Mouse (Mus musculus): ENCODE measurements at regions not wholly inside any gene's neighbourhood (a gene's known extent, or its start where the extent isn't known, plus 50 kb on each side); places are given as distances from the start of the nearest gene placed in this dataset.

DNA sequence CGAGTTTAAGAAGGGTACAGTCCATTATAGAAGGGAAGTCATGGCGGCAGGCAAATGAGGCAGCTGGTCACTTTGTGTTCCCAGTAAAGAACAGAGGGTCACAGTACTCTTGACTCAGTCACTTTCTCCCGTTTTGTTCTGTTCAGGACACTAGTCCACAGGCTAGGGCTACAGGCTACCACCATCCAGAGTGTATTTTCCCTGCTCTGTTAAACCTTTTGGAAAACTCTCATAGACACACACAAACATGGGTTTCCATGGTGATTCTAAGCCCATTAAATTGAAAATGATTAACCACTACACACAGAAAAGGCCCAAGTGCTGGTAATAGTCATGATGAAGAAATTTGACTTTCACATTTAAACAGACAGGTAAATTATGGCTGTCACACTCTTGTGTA lies 162.2 kb upstream of the Ndst3 start:
- DNase-seq (ENCODE audit: low spot score) (no peak), ATAC-seq (ENCODE audit: insufficient read depth, low read depth) (no peak)
- no peaks in the 10 kb centered on the region for H3K36me3 ChIP-seq (replicated peaks; ENCODE audit: control insufficient read depth, insufficient read depth, low read length)
- 66% methylated on average over 3 of the region's 3 CpGs for WGBS
- no peak for TF ChIP-seq EP300 (IDR thresholded peaks at IDR 0.05; ENCODE audit: low read depth)
- no peak for TF ChIP-seq CTCF (IDR thresholded peaks at IDR 0.05; ENCODE audit: low read depth)
- H3K9me3 ChIP-seq (replicated peaks; ENCODE audit: control insufficient read depth, low read length), result no peaks in the 10 kb centered on the region
- no peak overlapping the region for H3K4me3 ChIP-seq (ENCODE audit: low read depth, low read length)
- H3K27me3 ChIP-seq (ENCODE audit: control insufficient read depth, insufficient read depth, low read length), result no peaks in the 10 kb centered on the region
- no peak overlapping the region for H3K27ac ChIP-seq (ENCODE audit: low read depth)
- no peaks in the 10 kb centered on the region for H3K4me1 ChIP-seq (ENCODE audit: control insufficient read depth, insufficient read depth)
- H3K9ac ChIP-seq (replicated peaks; ENCODE audit: low read depth, low read length), result no peak overlapping the region
- no peak overlapping the region for H3K4me2 ChIP-seq (ENCODE audit: low read depth, low read length)

DNA sequence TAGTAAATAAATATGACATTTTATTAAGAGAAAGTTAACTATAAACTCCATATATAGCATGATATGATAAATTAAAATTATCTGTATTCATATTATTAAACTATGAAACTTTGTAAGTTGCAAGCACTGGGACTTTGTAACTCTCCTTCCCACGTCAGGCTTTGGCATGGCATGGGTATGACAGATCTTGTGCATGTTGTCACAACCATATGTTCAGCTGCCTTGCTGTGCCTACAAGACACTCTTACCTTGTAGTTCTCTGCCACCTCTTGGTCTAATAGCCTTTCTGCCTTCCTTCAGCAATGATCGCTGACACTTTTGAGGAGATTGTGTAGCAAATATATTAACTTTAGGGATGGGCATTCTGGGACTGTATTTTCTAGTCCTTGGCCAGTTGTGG lies 183.1 kb upstream of the Ndst3 start:
- TF ChIP-seq CTCF (IDR thresholded peaks at IDR 0.05; ENCODE audit: low read depth) (no peak), EP300 (IDR thresholded peaks at IDR 0.05; ENCODE audit: low read depth) (no peak)
- Histone ChIP-seq H3K36me3 (replicated peaks; ENCODE audit: control insufficient read depth, insufficient read depth, low read length) (no peaks in the 10 kb centered on the region), H3K4me1 (ENCODE audit: control insufficient read depth, insufficient read depth) (no peaks in the 10 kb centered on the region), H3K27me3 (ENCODE audit: control insufficient read depth, insufficient read depth, low read length) (no peaks in the 10 kb centered on the region), H3K27ac (ENCODE audit: low read depth) (no peak overlapping the region), H3K4me2 (ENCODE audit: low read depth, low read length) (no peak overlapping the region), H3K4me3 (ENCODE audit: low read depth, low read length) (no peak overlapping the region), H3K9ac (replicated peaks; ENCODE audit: low read depth, low read length) (no peak overlapping the region), H3K9me3 (replicated peaks; ENCODE audit: control insufficient read depth, low read length) (no peaks in the 10 kb centered on the region)
- ATAC-seq (ENCODE audit: insufficient read depth, low read depth) (no peak), DNase-seq (ENCODE audit: low spot score) (no peak)
- WGBS, result 86% methylated on average over 2 of the region's 2 CpGs

DNA sequence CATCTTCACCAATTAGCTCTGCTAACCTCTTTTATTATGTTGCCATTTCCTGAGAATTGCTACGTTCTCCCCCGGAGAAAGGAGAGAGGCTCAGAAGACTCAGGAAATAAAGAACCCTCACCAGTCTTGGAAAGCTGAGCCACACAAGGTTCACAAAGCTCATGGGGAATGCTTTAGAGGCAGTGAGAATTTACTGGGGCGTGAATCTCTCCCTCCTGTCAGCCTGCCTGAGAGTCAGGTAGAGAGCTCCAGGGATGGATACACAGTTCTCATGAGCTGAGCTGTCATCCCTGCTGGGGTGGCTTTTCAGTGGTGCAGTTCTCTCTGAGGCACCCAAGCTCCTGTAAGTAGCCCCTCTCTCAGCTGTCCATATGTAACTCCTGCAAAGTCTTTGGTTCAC lies 203.0 kb upstream of the Ndst3 start:
- Histone ChIP-seq H3K4me1 (ENCODE audit: control insufficient read depth, insufficient read depth) (no peaks in the 10 kb centered on the region), H3K27me3 (ENCODE audit: control insufficient read depth, insufficient read depth, low read length) (no peaks in the 10 kb centered on the region), H3K9me3 (replicated peaks; ENCODE audit: control insufficient read depth, low read length) (no peaks in the 10 kb centered on the region), H3K36me3 (replicated peaks; ENCODE audit: control insufficient read depth, insufficient read depth, low read length) (no peaks in the 10 kb centered on the region), H3K9ac (replicated peaks; ENCODE audit: low read depth, low read length) (no peak overlapping the region), H3K4me2 (ENCODE audit: low read depth, low read length) (no peak overlapping the region), H3K27ac (ENCODE audit: low read depth) (no peak overlapping the region), H3K4me3 (ENCODE audit: low read depth, low read length) (no peak overlapping the region)
- no peak for DNase-seq (ENCODE audit: low spot score)
- TF ChIP-seq CTCF (IDR thresholded peaks at IDR 0.05; ENCODE audit: low read depth) (no peak), EP300 (IDR thresholded peaks at IDR 0.05; ENCODE audit: low read depth) (no peak)
- ATAC-seq (ENCODE audit: insufficient read depth, low read depth), result no peak
- 47% methylated on average over 3 of the region's 3 CpGs for WGBS

DNA sequence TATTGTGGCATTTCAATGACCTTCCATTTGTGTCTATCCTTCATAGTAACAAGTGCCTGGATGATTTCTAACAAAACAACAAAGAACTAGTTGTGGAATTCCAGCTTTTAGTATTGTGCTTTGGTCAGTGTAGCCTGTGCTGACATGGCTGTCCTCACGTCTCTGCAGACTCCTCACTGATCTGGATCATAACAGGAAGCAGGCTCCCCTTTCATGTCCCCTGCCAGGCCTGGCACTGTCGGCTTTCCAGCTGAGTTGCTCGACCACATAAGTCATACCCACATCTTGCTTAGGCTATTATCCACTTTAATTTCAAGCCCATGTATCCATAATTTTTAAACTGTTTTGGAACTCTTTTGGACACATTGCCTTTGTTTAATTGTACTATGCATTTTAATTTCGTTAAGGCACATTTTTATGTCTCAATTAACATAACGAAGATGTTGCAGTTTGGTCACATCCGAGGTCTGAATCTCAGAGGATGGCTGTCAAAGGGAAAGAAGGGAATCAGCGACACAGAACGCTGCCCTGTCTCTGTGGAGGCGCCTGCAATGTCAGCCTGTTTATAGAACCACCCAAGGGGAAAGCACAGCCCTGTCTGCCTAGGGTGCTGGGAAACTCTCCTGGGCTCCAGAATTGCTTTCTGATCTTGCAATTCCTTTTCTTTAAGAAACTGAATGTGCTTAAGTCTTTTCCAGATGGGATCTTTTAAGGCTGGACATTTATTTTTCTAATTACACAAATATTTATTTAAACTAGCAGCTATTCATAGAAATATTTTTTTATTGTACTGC lies 215.5 kb upstream of the Ndst3 start:
- no peak overlapping the region for H3K27ac ChIP-seq (ENCODE audit: low read depth)
- H3K9ac ChIP-seq (replicated peaks; ENCODE audit: low read depth, low read length), result no peak overlapping the region
- no peak for DNase-seq (ENCODE audit: low spot score)
- no peak overlapping the region for H3K4me3 ChIP-seq (ENCODE audit: low read depth, low read length)
- no peak for ATAC-seq (ENCODE audit: insufficient read depth, low read depth)
- H3K4me2 ChIP-seq (ENCODE audit: low read depth, low read length), result no peak overlapping the region
- no peak for TF ChIP-seq CTCF (IDR thresholded peaks at IDR 0.05; ENCODE audit: low read depth)
- no peak for TF ChIP-seq EP300 (IDR thresholded peaks at IDR 0.05; ENCODE audit: low read depth)
- H3K36me3 ChIP-seq (replicated peaks; ENCODE audit: control insufficient read depth, insufficient read depth, low read length), result no peaks in the 10 kb centered on the region
- no peaks in the 10 kb centered on the region for H3K27me3 ChIP-seq (ENCODE audit: control insufficient read depth, insufficient read depth, low read length)
- H3K9me3 ChIP-seq (replicated peaks; ENCODE audit: control insufficient read depth, low read length), result no peaks in the 10 kb centered on the region
- WGBS, result 25% methylated on average over 9 of the region's 9 CpGs
- no peaks in the 10 kb centered on the region for H3K4me1 ChIP-seq (ENCODE audit: control insufficient read depth, insufficient read depth)

DNA sequence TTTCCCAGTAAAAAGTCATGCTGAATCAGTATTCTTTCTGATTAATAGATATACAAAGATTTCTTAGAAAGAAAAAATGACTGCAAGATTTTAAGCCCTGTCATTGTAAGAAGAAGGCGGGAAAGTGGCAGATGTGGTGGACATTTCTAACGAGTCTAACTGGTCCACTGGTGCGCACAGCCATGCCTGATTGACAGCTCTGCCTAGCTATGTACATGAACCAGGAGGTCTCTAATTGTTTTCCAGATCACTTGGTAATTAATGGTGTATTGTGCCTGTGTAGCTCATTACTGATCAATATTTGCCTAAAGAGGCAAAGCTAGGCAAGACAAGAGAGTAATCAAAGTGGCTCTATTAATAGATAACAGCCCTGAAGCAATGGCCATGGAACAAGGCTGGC lies 227.5 kb upstream of the Ndst3 start:
- 81% methylated on average over 3 of the region's 3 CpGs for WGBS
- Histone ChIP-seq H3K9ac (replicated peaks; ENCODE audit: low read depth, low read length) (no peak overlapping the region), H3K27ac (ENCODE audit: low read depth) (no peak overlapping the region), H3K4me1 (ENCODE audit: control insufficient read depth, insufficient read depth) (no peaks in the 10 kb centered on the region), H3K4me2 (ENCODE audit: low read depth, low read length) (no peak overlapping the region), H3K27me3 (ENCODE audit: control insufficient read depth, insufficient read depth, low read length) (no peaks in the 10 kb centered on the region), H3K4me3 (ENCODE audit: low read depth, low read length) (no peak overlapping the region), H3K36me3 (replicated peaks; ENCODE audit: control insufficient read depth, insufficient read depth, low read length) (no peaks in the 10 kb centered on the region), H3K9me3 (replicated peaks; ENCODE audit: control insufficient read depth, low read length) (no peaks in the 10 kb centered on the region)
- no peak for ATAC-seq (ENCODE audit: insufficient read depth, low read depth)
- no peak for DNase-seq (ENCODE audit: low spot score)
- TF ChIP-seq EP300 (IDR thresholded peaks at IDR 0.05; ENCODE audit: low read depth) (no peak), CTCF (IDR thresholded peaks at IDR 0.05; ENCODE audit: low read depth) (no peak)

DNA sequence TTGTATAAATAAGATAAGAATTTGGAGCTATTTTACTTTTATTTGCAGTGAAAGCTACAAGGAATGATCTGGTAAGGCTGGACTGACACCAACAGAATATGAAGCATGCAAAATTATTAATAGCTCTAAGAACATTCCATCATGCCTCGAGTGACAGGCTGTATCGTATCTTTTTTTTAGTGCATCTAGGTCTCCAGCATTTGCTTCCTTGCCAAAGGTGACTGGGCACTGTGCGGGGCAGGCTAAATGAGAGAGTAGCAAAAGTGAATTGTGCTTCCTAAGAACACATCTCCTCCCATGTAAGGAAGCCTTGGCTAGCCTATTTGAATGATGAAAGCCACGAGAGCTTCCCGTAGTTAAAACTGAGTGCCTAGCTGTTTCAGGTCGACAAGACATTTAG lies 261.5 kb upstream of the Ndst3 start:
- Histone ChIP-seq H3K4me3 (ENCODE audit: low read depth, low read length) (no peak overlapping the region), H3K4me1 (ENCODE audit: control insufficient read depth, insufficient read depth) (0 out of 2 replicates have a peak, but pooled peaks cover 4% of the 10 kb centered on the region), H3K27ac (ENCODE audit: low read depth) (no peak overlapping the region), H3K36me3 (replicated peaks; ENCODE audit: control insufficient read depth, insufficient read depth, low read length) (no peaks in the 10 kb centered on the region), H3K9me3 (replicated peaks; ENCODE audit: control insufficient read depth, low read length) (no peaks in the 10 kb centered on the region), H3K4me2 (ENCODE audit: low read depth, low read length) (no peak overlapping the region; the same call in 1 of the 2 replicates), H3K27me3 (ENCODE audit: control insufficient read depth, insufficient read depth, low read length) (no peaks in the 10 kb centered on the region), H3K9ac (replicated peaks; ENCODE audit: low read depth, low read length) (no peak overlapping the region)
- TF ChIP-seq CTCF (IDR thresholded peaks at IDR 0.05; ENCODE audit: low read depth) (no peak), EP300 (IDR thresholded peaks at IDR 0.05; ENCODE audit: low read depth) (no peak)
- DNase-seq (ENCODE audit: low spot score) (peak; percentile 31), ATAC-seq (ENCODE audit: insufficient read depth, low read depth) (peak; percentile 69; the same call in 1 of the 2 replicates)
- WGBS, result 42% methylated on average over 6 of the region's 6 CpGs

Data from heart, postnatal 0 days (tissue).